Mouse (Mus musculus) gastrocnemius, postnatal 14 days (tissue): ENCODE data around the gene Ank2. TPM values are rescaled to one million over a fixed set of nuclear protein-coding genes. Genes with fewer than 3 reads are reported as not detected.

Experiments
- DNase-seq: peaks from one replicate; pipeline ENCODE4 v3.0.0; 2021; ENCODE audit warnings: mixed read lengths
- intact Hi-C: fragments of 180-260 bp; cut with DNase I; formaldehyde crosslinking; loops from one replicate; pipeline ENCODE4 v1.15.1; 2025; ENCODE audit warnings: low total_unique reads
- total RNA-seq, 2 experiments: library from RNA; stranded (reverse); gene quantifications; 2 replicates each; pipeline ENCODE4 v1.2.3; 2021

The Ank2 gene
- total RNA-seq, 2 experiments from 2014 or later: 98.1 to 119 TPM

- DNase-seq: no peak
- intact Hi-C loops: loop anchor here (5.0 kb wide), 1 partner anchor 42 kb away; no protein-coding TSS in a partner anchor
These were observed 479.4 kb downstream of the Ank2 start for GRCm38 (mm10) chr3:127019728-127020127.

- DNase-seq: peak; percentile 22
- intact Hi-C loops: loop anchor here (5.0 kb wide), 1 partner anchor 42 kb away; no protein-coding TSS in a partner anchor
These were observed 480.0 kb downstream of the Ank2 start for GRCm38 (mm10) chr3:127019109-127019508.

- no peak for DNase-seq
These were observed 481.6 kb downstream of the Ank2 start for GRCm38 (mm10) chr3:127017523-127017922.

GRCm38 (mm10) chr3:127015596-127015995, 483.6 kb downstream of the Ank2 start:
- intact Hi-C loops: loop anchor here (5.0 kb wide), 1 partner anchor 38 kb away; no protein-coding TSS in a partner anchor
- no peak for DNase-seq

More at GRCm38 (mm10) chr3:127017523-127017922, 481.6 kb downstream of the Ank2 start:
- intact Hi-C loops: loop anchor here (5.0 kb wide), 1 partner anchor 40 kb away; no protein-coding TSS in a partner anchor

GRCm38 (mm10) chr3:127015175-127015574, 484.0 kb downstream of the Ank2 start:
- intact Hi-C loops: loop anchor here (5.0 kb wide), 1 partner anchor 38 kb away; no protein-coding TSS in a partner anchor
- DNase-seq: no peak

- intact Hi-C loops: no loop called here
- no peak for DNase-seq
These were observed 485.2 kb downstream of the Ank2 start for GRCm38 (mm10) chr3:127013976-127014375.

- intact Hi-C loops: no loop called here
- peak; percentile 43 for DNase-seq
These were observed 486.6 kb downstream of the Ank2 start for GRCm38 (mm10) chr3:127012525-127012924.

- intact Hi-C loops: no loop called here
- no peak for DNase-seq
These were observed 493.1 kb downstream of the Ank2 start for GRCm38 (mm10) chr3:127005898-127006673.

- DNase-seq: peak; percentile 47
These were observed 494.1 kb downstream of the Ank2 start for GRCm38 (mm10) chr3:127004860-127005633.

GRCm38 (mm10) chr3:127003946-127004345, 495.2 kb downstream of the Ank2 start:
- intact Hi-C loops: no loop called here
- no peak for DNase-seq

More at GRCm38 (mm10) chr3:127004860-127005633, 494.1 kb downstream of the Ank2 start:
- intact Hi-C loops: no loop called here

- intact Hi-C loops: no loop called here
- DNase-seq: no peak
These were observed 500.4 kb downstream of the Ank2 start for GRCm38 (mm10) chr3:126998742-126999112.

- intact Hi-C loops: no loop called here
- peak; percentile 62 for DNase-seq
These were observed 501.0 kb downstream of the Ank2 start for GRCm38 (mm10) chr3:126998008-126998741.

GRCm38 (mm10) chr3:126997391-126998007, 501.7 kb downstream of the Ank2 start:
- DNase-seq: peak; percentile 6
- intact Hi-C loops: no loop called here

- intact Hi-C loops: no loop called here
- DNase-seq: no peak
These were observed 502.4 kb downstream of the Ank2 start for GRCm38 (mm10) chr3:126996721-126997120.

GRCm38 (mm10) chr3:126995970-126996369, 503.2 kb downstream of the Ank2 start:
- intact Hi-C loops: no loop called here
- DNase-seq: no peak

GRCm38 (mm10) chr3:126994149-126994548, 505.0 kb downstream of the Ank2 start:
- no peak for DNase-seq
- intact Hi-C loops: no loop called here

- intact Hi-C loops: no loop called here
- no peak for DNase-seq
These were observed 509.2 kb downstream of the Ank2 start for GRCm38 (mm10) chr3:126989936-126990335.

- intact Hi-C loops: no loop called here
- DNase-seq: no peak
These were observed 512.5 kb downstream of the Ank2 start for GRCm38 (mm10) chr3:126986687-126987086.

GRCm38 (mm10) chr3:126982814-126983213, 516.3 kb downstream of the Ank2 start:
- DNase-seq: no peak
- intact Hi-C loops: no loop called here
